Mouse (Mus musculus) embryonic fibroblast, embryonic 13.5 days (primary cell): ENCODE results near the gene Vwf.

Source experiments
- CTCF ChIP-seq: IDR thresholded peaks from 2 replicates; pipeline ENCODE4 v1.5.1; 2011; ENCODE audit warnings: mild to moderate bottlenecking, control low read depth, low read length, moderate library complexity, borderline replicate concordance; ENCODE audit not compliant: insufficient read depth
- POLR2A ChIP-seq: IDR thresholded peaks from 2 replicates; pipeline ENCODE4 v1.6.1; 2011; ENCODE audit warnings: low read depth, mild to moderate bottlenecking, control low read depth, low read length, moderate library complexity

GRCm38 (mm10) chr6:125579864-125580263 lies 33.3 kb downstream of the Vwf start:
- TF ChIP-seq CTCF (no peak), POLR2A (no peak)
